Mouse (Mus musculus): ENCODE results near the gene Mamld1. TPM values are rescaled to one million over a fixed set of nuclear protein-coding genes. Genes with fewer than 3 reads are reported as not detected.

Gene Mamld1
- total RNA-seq, 2 experiments from 2014 or later, result 1.4 to 2.3 TPM

DNA sequence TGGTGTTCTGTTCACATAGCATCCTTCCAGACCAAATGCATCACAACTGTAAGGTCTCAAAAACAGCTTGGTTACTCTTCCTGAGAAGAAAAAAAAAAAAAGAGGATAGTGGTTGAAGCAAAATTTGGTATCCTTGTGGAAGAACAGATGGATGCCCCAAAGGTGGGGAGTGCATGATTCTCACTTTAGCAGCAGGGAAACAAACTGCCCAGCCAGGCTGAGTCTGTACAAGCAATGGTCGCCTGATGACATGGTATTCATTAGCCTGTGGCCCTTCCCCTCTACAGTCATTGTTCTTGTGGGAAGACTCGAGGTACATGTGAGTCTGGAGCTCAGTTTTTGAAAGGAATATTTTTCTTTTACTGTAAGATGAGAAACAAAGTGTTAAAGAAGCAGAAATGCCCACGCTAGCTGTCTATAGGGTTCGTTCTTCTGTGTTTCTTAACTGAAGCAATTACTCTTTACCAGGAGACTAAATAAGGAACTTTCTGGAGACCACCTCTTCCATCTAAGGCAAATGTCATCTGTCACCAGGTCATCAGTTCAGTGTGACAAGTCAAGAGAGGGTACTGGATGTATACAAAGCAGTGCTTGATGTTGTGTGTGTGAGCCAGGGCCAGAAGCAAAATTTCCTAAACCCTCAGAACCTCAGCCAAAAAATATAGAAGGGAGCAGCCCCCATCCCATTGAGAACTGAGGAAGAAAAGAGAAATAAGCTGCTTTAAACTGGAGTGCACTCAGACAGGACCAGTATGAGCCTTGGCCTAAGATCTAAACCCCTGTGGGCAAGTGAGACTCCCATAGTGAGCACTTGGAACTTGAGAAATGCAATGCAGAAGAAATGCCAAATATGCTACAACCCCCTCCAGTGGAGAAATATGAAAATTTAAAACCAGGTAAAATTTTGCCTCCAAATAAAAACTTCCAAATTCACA is 72.6 kb downstream of the Mamld1 start:
- intact Hi-C loops (cut with DNase I), result no loop called here
- DNase-seq, result no peak

- no peak for DNase-seq
- intact Hi-C loops (cut with DNase I), result no loop called here
Measured at GRCm38 (mm10) chrX:71125013-71125412, 75.0 kb downstream of the Mamld1 start.

GRCm38 (mm10) chrX:71131464-71131863 is 81.4 kb downstream of the Mamld1 start:
- intact Hi-C loops (cut with DNase I), result no loop called here

DNA sequence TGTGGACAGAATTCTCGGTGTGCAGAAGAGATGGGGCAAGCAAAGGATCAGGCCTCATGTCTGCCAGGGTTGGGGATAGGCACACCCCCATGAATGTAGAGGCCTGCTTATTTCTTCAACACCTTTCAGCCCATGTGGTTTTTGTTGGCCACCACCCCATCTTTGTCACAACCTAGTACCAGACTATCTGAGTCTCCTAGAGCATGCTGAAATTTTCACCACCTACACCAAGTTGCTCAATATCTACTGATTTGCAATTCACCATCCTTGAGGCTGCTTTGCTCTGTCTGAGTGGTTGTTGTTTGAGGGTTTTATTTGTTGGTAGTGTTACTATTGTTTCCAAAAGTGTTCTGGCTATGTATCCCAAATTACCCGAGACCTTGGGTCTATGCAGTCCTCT is 91.3 kb downstream of the Mamld1 start:
- DNase-seq, result no peak
- intact Hi-C loops (cut with DNase I), result no loop called here

More at GRCm38 (mm10) chrX:71131464-71131863, 81.4 kb downstream of the Mamld1 start:
- peak in 1 of 2 experiments; percentile 23 for DNase-seq

- DNase-seq, result no peak
- intact Hi-C loops (cut with DNase I), result no loop called here
Measured at GRCm38 (mm10) chrX:71149441-71150050, 99.5 kb downstream of the Mamld1 start.

DNA sequence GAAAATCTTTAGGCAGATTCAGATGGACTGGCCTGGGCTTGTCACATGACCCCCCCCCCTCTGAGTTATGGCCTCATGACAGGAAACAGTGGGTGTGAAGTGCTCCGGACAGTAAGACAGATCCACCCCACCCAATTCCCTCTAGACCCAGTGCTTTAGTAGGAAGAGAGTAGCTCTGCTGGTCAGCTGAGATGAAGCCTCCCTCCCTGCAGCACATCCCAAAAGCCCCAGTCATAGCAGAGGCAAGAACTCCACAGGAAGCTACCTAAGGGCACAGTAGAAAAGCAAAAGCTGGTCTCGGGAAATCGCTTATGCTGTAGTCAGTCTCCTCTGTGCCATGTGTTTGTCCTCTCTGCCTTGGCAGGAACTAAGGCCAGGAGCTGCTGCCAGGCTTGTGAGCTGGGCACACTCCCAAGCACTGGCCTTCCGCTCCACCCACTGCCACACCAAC is 100.5 kb downstream of the Mamld1 start:
- peak; percentile 35 to 47 for DNase-seq
- intact Hi-C loops (cut with DNase I), result no loop called here

GRCm38 (mm10) chrX:71181526-71181925 is 131.5 kb downstream of the Mamld1 start:
- no peak for DNase-seq
- intact Hi-C loops (cut with DNase I), result no loop called here

GRCm38 (mm10) chrX:71183671-71184070 is 133.6 kb downstream of the Mamld1 start:
- DNase-seq, result no peak
- intact Hi-C loops (cut with DNase I), result no loop called here

DNA sequence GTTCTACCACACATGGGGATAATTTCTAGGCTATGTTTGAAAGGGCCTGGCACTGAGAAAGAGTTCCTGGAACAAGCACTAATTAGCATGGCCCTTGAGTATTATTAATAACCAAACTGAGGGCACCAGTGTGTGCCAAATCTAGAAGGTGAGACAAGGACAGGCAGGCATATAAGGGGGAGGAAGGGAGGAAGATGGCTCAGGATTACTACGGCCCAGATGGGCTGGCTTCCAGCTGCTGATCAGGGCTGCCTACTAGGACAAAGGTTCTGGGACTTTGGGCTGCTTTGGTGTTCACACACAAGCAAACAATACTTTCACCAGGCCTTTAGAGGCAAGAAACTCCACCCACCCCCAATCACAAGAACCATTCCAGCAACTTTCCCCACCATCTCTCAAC is 136.3 kb downstream of the Mamld1 start:
- intact Hi-C loops (cut with DNase I), result no loop called here
- DNase-seq, result no peak

GRCm38 (mm10) chrX:71204776-71205175 is 154.7 kb downstream of the Mamld1 start:
- DNase-seq, result no peak
- intact Hi-C loops (cut with DNase I), result no loop called here

Other genes starting within 250 kb of the Mamld1 start
- gene Mtm1, start 160.5 kb downstream of the Mamld1 start, total RNA-seq (2021), result 10 to 100 TPM; 12.0 to 12.7 TPM